Mouse (Mus musculus) liver, postnatal 0 days (tissue): ENCODE data around the gene Dnph1. TPM values are rescaled to one million over a fixed set of nuclear protein-coding genes. Genes with fewer than 3 reads are reported as not detected.
"Not testable (repeated sequence)": the region's sequence is repeated elsewhere in the genome, so short reads cannot be mapped to it uniquely, and the experiment has no call there.

Source experiments
- ATAC-seq: fragments of 200-750 bp; cut with Nextera tagmentation; 2 replicates; pipeline ENCODE4 v1.8.0; 2017; ENCODE audit warnings: mild to moderate bottlenecking, moderate library complexity
- DNase-seq: peaks from one replicate; pipeline ENCODE4 v3.0.0-alpha.2; 2016
- H3K27ac ChIP-seq: fragments of 300-500 bp; sonication (generic); 2 replicates; pipeline ENCODE4 v1.5.1; 2014; ENCODE audit warnings: antibody characterized with exemption, moderate library complexity, mild to moderate bottlenecking, low read depth
- H3K27me3 ChIP-seq: fragments of 300-500 bp; sonication (generic); 2 replicates; pipeline ENCODE4 v1.6.1; 2014; ENCODE audit warnings: low read length, control low read depth, mixed read lengths; ENCODE audit not compliant: insufficient read depth
- H3K36me3 ChIP-seq: fragments of 300-500 bp; sonication (generic); replicated peaks from 2 replicates; pipeline ENCODE4 v1.6.1; 2014; ENCODE audit warnings: mild to moderate bottlenecking, control low read depth, low read length, moderate library complexity, mixed read lengths; ENCODE audit not compliant: insufficient read depth
- H3K4me1 ChIP-seq: fragments of 300-500 bp; sonication (generic); 2 replicates; pipeline ENCODE4 v1.6.1; 2014; ENCODE audit warnings: antibody characterized with exemption, mild to moderate bottlenecking, control low read depth; ENCODE audit not compliant: insufficient read depth
- H3K4me2 ChIP-seq: fragments of 300-500 bp; sonication (generic); 2 replicates; pipeline ENCODE4 v1.6.1; 2014; ENCODE audit warnings: low read depth, mild to moderate bottlenecking, low read length, moderate library complexity, mixed read lengths
- H3K4me3 ChIP-seq: fragments of 300-500 bp; sonication (generic); 2 replicates; pipeline ENCODE4 v1.5.1; 2014; ENCODE audit warnings: low read depth, low read length
- H3K9ac ChIP-seq: fragments of 300-500 bp; sonication (generic); replicated peaks from 2 replicates; pipeline ENCODE4 v1.6.1; 2014; ENCODE audit warnings: mild to moderate bottlenecking, moderate library complexity
- H3K9me3 ChIP-seq: fragments of 300-500 bp; sonication (generic); 2 replicates; pipeline ENCODE4 v1.6.1; 2016; ENCODE audit warnings: mild to moderate bottlenecking, control low read depth, low read length, mixed read lengths
- CTCF ChIP-seq: sonication (generic); IDR thresholded peaks from 2 replicates; pipeline ENCODE4 v1.5.1; 2016; ENCODE audit warnings: antibody characterized with exemption, low read depth
- EP300 ChIP-seq: IDR thresholded peaks from 2 replicates; pipeline ENCODE4 v1.6.1; 2016; ENCODE audit warnings: antibody characterized with exemption, low read depth, mild to moderate bottlenecking
- WGBS: fragments of 180-500 bp; shearing (Covaris S2); extraction: QIAGEN DNeasy Blood & Tissue Kit; methylation state at CpG from one replicate; pipeline ENCODE4 v1.1.7; 2014; ENCODE audit not compliant: insufficient replicate concordance; 5-methylcytosine and 5-hydroxymethylcytosine counted together
- polyA plus RNA-seq: library from polyadenylated mRNA; unstranded; fragments of >200 nt; fragmentation: Nextera tagmentation; extraction: Ambion mirVana; gene quantifications from 2 replicates; pipeline ENCODE4 v1.2.1, GENCODE M21; 2015

Gene Dnph1
- polyA plus RNA-seq, 1 experiment from 2014 or later = 8.6 TPM

GRCm38 (mm10) chr17:46487431-46487830, 9.1 kb upstream of the Dnph1 start, which contains the start of gene Ttbk1:
Gene Ttbk1 (minus strand): TSS chr17:46487675.
- peaks cover 8% of the 10 kb centered on the region for H3K4me1 ChIP-seq
- H3K27me3 ChIP-seq = peaks cover 64% of the 10 kb centered on the region
- TF ChIP-seq EP300 = no peak
- no peak for TF ChIP-seq CTCF
- 7% methylated on average over 7 of the region's 49 CpGs for WGBS
- H3K4me2 ChIP-seq = peak within 1 kb of the TSS; percentile 32; the same call in 1 of the 2 replicates
- no peaks in the 10 kb centered on the region for H3K9me3 ChIP-seq
- no peak within 1 kb of the TSS for H3K9ac ChIP-seq
- no peak for ATAC-seq
- DNase-seq = no peak
- no peak within 1 kb of the TSS for H3K27ac ChIP-seq
- H3K36me3 ChIP-seq = no peaks in the 10 kb centered on the region
- H3K4me3 ChIP-seq = no peak within 1 kb of the TSS; the same call in 1 of the 2 replicates

GRCm38 (mm10) chr17:46495486-46495885, 1.0 kb upstream of the Dnph1 start:
- ATAC-seq = no peak
- Histone ChIP-seq H3K4me3 (no peak overlapping the region), H3K36me3 (no peaks in the 10 kb centered on the region), H3K27ac (no peak overlapping the region), H3K4me1 (peaks cover 7% of the 10 kb centered on the region), H3K4me2 (no peak overlapping the region), H3K9me3 (no peaks in the 10 kb centered on the region), H3K27me3 (peaks cover 5% of the 10 kb centered on the region; the same call in 1 of the 2 replicates), H3K9ac (no peak overlapping the region)
- DNase-seq = no peak
- WGBS = 68% methylated on average over 5 of the region's 5 CpGs
- TF ChIP-seq CTCF (no peak), EP300 (no peak)

- H3K4me2 ChIP-seq, H3K4me3 ChIP-seq, H3K9me3 ChIP-seq, DNase-seq, H3K27me3 ChIP-seq, H3K27ac ChIP-seq, H3K4me1 ChIP-seq, H3K36me3 ChIP-seq, ATAC-seq, H3K9ac ChIP-seq: not testable (repeated sequence)
These were observed 430 bp upstream of the Dnph1 start for GRCm38 (mm10) chr17:46496081-46496480.

GRCm38 (mm10) chr17:46497956-46498355, 1.4 kb downstream of the Dnph1 start:
- H3K9me3 ChIP-seq = no peaks in the 10 kb centered on the region
- no peak for ATAC-seq
- 77% methylated on average over 8 of the region's 8 CpGs for WGBS

GRCm38 (mm10) chr17:46502775-46503174, 6.3 kb downstream of the Dnph1 start:
- WGBS = 72% methylated on average over 2 of the region's 2 CpGs
- H3K4me2 ChIP-seq = no peak overlapping the region
- no peak overlapping the region for H3K27ac ChIP-seq
- ATAC-seq (no peak), DNase-seq (no peak)
- no peaks in the 10 kb centered on the region for H3K36me3 ChIP-seq
- no peak overlapping the region for H3K4me3 ChIP-seq
- no peaks in the 10 kb centered on the region for H3K4me1 ChIP-seq
- no peak overlapping the region for H3K9ac ChIP-seq
- TF ChIP-seq CTCF (no peak), EP300 (no peak)
- H3K9me3 ChIP-seq = no peaks in the 10 kb centered on the region
- no peaks in the 10 kb centered on the region for H3K27me3 ChIP-seq

More at GRCm38 (mm10) chr17:46497956-46498355, 1.4 kb downstream of the Dnph1 start:
- no peak for DNase-seq
- Histone ChIP-seq H3K4me2 (no peak overlapping the region), H3K27me3 (peaks cover 5% of the 10 kb centered on the region; the same call in 1 of the 2 replicates), H3K36me3 (no peaks in the 10 kb centered on the region), H3K9ac (no peak overlapping the region), H3K27ac (no peak overlapping the region), H3K4me3 (no peak overlapping the region), H3K4me1 (peaks cover 7% of the 10 kb centered on the region)
- TF ChIP-seq EP300 = no peak
- TF ChIP-seq CTCF = no peak

GRCm38 (mm10) chr17:46503847-46504638, 7.5 kb downstream of the Dnph1 start:
- Histone ChIP-seq H3K9me3 (no peaks in the 10 kb centered on the region), H3K9ac (no peak overlapping the region), H3K36me3 (no peaks in the 10 kb centered on the region), H3K4me3 (no peak overlapping the region), H3K4me1 (no peaks in the 10 kb centered on the region), H3K4me2 (no peak overlapping the region), H3K27me3 (no peaks in the 10 kb centered on the region), H3K27ac (no peak overlapping the region)
- 78% methylated on average over 14 of the region's 14 CpGs for WGBS
- ATAC-seq (no peak), DNase-seq (no peak)
- TF ChIP-seq EP300 (no peak), CTCF (no peak)
